Mouse (Mus musculus): ENCODE results near the gene Srms.

DNA sequence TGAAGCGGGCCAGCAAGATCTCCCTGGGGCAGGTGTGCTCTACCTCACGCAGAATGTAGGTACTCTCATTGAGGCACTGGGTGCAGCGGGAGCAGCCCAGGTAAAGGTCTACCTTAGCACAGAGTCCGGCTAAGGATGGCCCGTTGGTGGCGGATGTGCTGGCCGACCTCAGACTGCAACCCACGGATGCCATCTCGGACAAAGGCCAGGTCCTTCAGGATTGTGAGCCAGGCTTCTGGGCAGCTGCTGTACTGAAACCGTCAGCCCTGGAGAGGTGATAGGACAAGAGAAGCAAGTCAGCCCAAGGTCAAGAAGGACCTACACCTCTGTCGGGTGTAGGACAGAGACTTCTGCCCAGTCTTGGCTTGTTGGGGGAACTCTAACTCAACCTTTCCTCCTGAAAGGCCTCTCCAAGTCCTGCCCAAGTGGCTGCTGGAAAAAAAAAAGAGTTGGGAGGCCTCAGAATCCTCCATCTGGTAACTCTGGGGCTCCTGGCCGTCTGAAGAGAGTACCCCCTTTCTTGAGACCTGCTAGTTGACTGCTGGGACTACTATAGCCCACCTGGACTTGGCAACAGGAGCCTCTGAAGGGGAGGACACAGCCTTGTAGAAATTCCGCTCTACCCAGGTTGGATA is 27.9 kb upstream of the Srms start:
- TF ChIP-seq CTCF (IDR thresholded peaks at IDR 0.05; ENCODE audit: control insufficient read depth, insufficient read depth, low read length) (no peak), POLR2A (IDR thresholded peaks at IDR 0.05; ENCODE audit: borderline replicate concordance, control insufficient read depth, low read depth, low read length) (no peak)

Data from bone marrow, adult 2 months (tissue).